Mouse (Mus musculus): ENCODE data around the gene Sox10. TPM values are rescaled to one million over a fixed set of nuclear protein-coding genes. Genes with fewer than 3 reads are reported as not detected.

Gene Sox10
- polyA plus RNA-seq, 1 experiment from 2014 or later, result 0.45 TPM

DNA sequence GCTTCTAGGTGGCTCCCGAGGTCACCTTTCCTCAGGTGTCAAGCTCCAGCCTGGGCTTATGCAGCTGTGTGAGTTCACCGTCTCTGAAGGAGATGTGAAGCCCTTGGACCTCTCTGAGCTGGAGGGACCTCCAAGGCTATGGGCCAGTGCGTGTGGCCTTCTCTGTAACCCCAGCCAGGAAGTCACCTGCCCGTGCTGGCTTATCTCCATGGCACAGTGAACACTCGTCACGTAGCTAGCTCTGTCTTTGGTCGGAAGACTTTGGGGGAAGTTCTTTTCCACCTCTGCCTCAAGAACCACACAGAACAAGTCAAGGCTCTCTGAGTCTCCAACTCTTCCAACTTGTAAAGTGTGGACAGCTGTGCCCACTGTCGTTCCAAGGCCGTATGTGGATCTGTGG lies 29.0 kb upstream of the Sox10 start:
- Histone ChIP-seq H3K27ac (peak overlapping the region; percentile 97), H3K27me3 (no peaks in the 10 kb centered on the region), H3K4me3 (no peak overlapping the region), H3K9me3 (replicated peaks) (no peaks in the 10 kb centered on the region; the same call in 1 of the 2 replicates), H3K4me2 (peak overlapping the region; percentile 49; the same call in 1 of the 2 replicates), H3K9ac (peak overlapping the region; percentile 63; the same call in 1 of the 2 replicates), H3K36me3 (ENCODE audit: poor library complexity, severe bottlenecking) (no peaks in the 10 kb centered on the region), H3K4me1 (peaks cover 38% of the 10 kb centered on the region)
- WGBS, result 85% methylated on average over 9 of the region's 9 CpGs
- ATAC-seq, result 0 out of 2 replicates have a peak, but pooled peaks have one; percentile 2

DNA sequence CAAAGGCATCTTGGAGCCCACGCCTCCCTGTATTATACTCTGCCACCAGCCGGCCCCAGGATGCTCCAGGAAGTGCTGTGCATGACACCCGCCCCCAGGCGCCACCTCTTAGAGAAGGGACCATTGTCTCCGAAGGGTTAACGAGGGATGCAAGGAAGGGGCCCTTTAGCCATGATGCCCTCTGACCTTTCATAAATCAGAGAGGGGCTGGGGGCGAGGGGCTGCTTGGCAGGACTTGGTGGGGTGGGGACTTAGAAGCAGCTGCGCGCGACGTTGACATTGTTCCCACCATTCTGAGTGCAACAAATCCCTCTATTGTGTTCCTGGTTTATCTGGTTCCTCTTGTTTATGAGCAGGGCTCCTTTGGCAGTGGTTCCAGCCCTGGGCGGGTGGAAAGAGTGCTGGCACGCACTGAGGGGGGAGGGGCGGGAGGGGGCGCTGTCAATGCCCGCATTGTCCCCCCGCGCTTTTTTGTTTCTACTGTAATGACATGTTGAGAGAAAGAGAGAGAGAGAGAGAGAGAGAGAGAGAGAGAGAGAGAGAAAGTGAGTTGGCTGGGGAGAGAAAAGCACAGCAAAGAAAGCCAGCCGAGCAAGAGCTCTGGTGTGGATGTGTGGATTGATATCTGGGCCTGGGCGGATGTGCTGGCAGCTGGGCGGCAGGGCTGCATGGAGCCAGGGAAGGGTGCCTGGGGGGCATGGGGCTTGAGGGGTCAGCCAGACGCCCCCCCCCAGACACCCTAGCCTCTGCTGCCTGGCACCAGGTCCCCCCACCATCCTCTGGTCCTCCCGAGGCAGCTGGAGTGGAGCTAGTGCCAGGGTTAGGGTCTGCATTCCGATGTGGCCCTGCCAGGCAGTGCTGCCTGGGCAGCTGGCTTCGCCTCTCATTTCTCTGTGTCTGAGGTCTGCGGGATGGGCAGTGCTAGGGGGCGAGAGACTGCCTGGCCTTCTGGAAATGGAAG lies 28.1 kb upstream of the Sox10 start:
- Histone ChIP-seq H3K4me3 (no peak overlapping the region), H3K27me3 (no peaks in the 10 kb centered on the region), H3K9ac (peak overlapping the region; percentile 63), H3K36me3 (ENCODE audit: poor library complexity, severe bottlenecking) (no peaks in the 10 kb centered on the region), H3K27ac (peak overlapping the region; percentile 97), H3K4me1 (peaks cover 38% of the 10 kb centered on the region), H3K4me2 (peak overlapping the region; percentile 49), H3K9me3 (replicated peaks) (no peaks in the 10 kb centered on the region; the same call in 1 of the 2 replicates)
- WGBS, result 8% methylated on average over 26 of the region's 27 CpGs
- ATAC-seq, result peak; percentile 84

DNA sequence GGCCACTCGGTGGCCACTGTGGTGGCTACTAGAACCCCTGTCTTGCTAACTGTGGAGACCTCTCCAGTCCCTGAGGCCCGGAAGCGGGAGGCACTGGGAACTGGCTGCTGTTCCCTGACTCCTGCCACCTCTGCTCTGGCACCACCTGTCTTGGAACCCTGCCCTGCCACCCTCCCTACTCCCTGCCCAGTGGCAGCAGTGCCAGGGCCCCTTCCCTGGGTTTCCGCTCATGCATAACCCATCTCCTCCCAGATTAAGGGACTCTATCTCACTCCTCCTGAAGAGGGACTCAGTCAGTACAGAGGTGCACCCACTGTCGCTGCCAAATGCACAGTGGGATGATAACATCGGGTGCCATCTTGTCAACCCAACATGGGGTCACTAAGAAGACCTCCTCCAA lies 27.4 kb upstream of the Sox10 start:
- WGBS, result 70% methylated on average over 6 of the region's 6 CpGs
- H3K4me2 ChIP-seq, result peak overlapping the region; percentile 49
- no peak for ATAC-seq

DNA sequence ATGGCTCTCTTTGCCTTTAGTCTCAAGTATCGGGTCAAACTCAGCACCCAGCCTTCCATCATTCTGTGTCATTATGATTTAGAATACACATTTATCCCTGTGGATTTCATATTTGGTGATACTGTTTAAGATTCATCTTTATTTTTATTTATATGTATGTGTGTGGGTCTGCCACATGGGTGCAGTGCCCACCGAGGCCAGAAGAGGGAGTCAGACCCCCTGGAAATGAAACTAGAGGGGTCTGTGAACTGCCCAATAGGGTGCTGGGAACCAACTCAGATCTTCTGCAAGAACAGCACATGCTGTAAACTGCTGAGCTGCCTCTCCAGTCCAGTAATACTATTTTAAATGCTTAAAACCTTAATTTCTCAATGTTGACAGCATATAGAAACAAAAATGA lies 26.4 kb upstream of the Sox10 start:
- no peaks in the 10 kb centered on the region for H3K36me3 ChIP-seq (ENCODE audit: poor library complexity, severe bottlenecking)
- WGBS, result 98% methylated on average over 2 of the region's 2 CpGs
- no peak overlapping the region for H3K4me2 ChIP-seq
- no peak overlapping the region for H3K4me3 ChIP-seq
- H3K27ac ChIP-seq, result no peak overlapping the region
- H3K27me3 ChIP-seq, result no peaks in the 10 kb centered on the region
- peaks cover 38% of the 10 kb centered on the region for H3K4me1 ChIP-seq
- no peak for ATAC-seq
- no peaks in the 10 kb centered on the region; the same call in 1 of the 2 replicates for H3K9me3 ChIP-seq (replicated peaks)
- no peak overlapping the region for H3K9ac ChIP-seq

More for the DNA sequence above, 27.4 kb upstream of the Sox10 start:
- Histone ChIP-seq H3K9ac (no peak overlapping the region), H3K27ac (peak overlapping the region; percentile 97), H3K4me1 (peaks cover 38% of the 10 kb centered on the region), H3K4me3 (no peak overlapping the region), H3K36me3 (ENCODE audit: poor library complexity, severe bottlenecking) (no peaks in the 10 kb centered on the region), H3K9me3 (replicated peaks) (no peaks in the 10 kb centered on the region; the same call in 1 of the 2 replicates), H3K27me3 (no peaks in the 10 kb centered on the region)

DNA sequence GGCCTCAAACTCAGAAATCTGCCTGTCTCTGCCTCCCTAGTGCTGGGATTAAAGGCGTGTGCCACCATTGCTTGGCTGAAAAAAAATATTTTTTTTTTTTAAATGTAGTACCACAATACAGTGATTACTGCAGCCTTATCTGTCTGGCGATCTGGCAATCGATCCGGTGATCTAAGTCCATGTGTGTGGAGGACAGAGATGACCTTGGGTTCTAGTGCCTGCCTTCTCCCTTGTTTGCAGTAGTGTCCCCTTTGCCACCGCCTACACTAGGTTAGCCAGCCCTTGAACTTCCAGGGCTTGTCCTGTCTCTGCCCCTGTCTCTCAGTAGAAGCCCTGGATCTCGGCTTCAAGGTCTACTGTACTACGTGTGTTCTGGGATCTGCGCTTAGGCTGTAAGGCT lies 22.8 kb upstream of the Sox10 start:
- WGBS, result 92% methylated on average over 8 of the region's 8 CpGs
- H3K27ac ChIP-seq, result no peak overlapping the region
- H3K9ac ChIP-seq, result no peak overlapping the region
- H3K27me3 ChIP-seq, result no peaks in the 10 kb centered on the region
- H3K4me1 ChIP-seq, result peaks cover 8% of the 10 kb centered on the region
- H3K4me2 ChIP-seq, result no peak overlapping the region
- no peaks in the 10 kb centered on the region; the same call in 1 of the 2 replicates for H3K9me3 ChIP-seq (replicated peaks)
- ATAC-seq, result no peak
- H3K4me3 ChIP-seq, result no peak overlapping the region
- H3K36me3 ChIP-seq (ENCODE audit: poor library complexity, severe bottlenecking), result no peaks in the 10 kb centered on the region

DNA sequence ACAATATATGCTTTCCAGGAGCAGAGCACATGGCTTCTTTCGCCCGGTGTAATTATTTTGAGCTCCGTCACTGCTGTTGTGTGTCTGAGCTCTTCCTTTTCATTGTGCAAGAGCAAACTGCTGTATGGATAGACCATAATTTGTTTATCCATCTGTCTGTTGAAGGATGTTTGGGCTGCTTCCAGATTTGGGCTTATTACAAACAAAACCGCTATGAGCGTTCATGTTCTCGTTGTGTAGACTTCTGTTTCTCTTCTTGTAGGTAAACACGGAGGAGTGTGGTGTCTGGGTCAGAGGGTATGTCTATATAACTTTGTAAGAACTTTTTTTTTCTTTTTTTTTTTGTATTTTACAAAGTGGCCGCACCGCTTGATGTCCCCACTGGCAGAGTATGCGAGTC lies 20.2 kb upstream of the Sox10 start:
- no peak overlapping the region for H3K4me3 ChIP-seq
- no peak overlapping the region for H3K4me2 ChIP-seq
- 83% methylated on average over 10 of the region's 10 CpGs for WGBS
- H3K9me3 ChIP-seq (replicated peaks), result no peaks in the 10 kb centered on the region
- no peak for ATAC-seq
- H3K27ac ChIP-seq, result no peak overlapping the region
- no peaks in the 10 kb centered on the region for H3K27me3 ChIP-seq
- no peak overlapping the region for H3K9ac ChIP-seq
- H3K4me1 ChIP-seq, result no peaks in the 10 kb centered on the region
- H3K36me3 ChIP-seq (ENCODE audit: poor library complexity, severe bottlenecking), result no peaks in the 10 kb centered on the region

DNA sequence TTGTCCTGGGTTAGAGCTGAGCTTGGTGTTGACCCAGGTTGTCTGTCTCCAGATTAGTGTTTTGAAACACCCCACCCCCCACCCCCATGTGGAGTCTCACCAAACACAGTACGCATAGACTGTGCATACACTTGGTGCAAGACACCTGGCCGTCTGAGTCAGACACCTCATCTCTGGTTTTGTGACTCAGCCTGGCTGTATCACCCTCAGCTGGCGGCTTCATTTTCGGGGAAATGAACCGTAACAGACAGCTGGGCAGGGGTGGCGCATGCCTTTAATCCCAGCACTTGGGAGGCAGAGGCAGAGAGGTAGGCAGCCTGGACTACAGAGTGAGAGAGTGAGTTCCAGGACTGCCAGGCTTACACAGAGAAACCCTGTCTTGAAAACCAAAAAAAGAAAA lies 11.9 kb upstream of the Sox10 start:
- no peak overlapping the region for H3K4me3 ChIP-seq
- no peak overlapping the region for H3K9ac ChIP-seq
- no peak overlapping the region for H3K4me2 ChIP-seq
- WGBS, result 52% methylated on average over 6 of the region's 6 CpGs
- no peak for ATAC-seq
- no peaks in the 10 kb centered on the region for H3K4me1 ChIP-seq
- H3K27me3 ChIP-seq, result 0 out of 2 replicates have a peak, but pooled peaks cover 3% of the 10 kb centered on the region
- H3K9me3 ChIP-seq (replicated peaks), result no peaks in the 10 kb centered on the region
- H3K27ac ChIP-seq, result no peak overlapping the region
- no peaks in the 10 kb centered on the region for H3K36me3 ChIP-seq (ENCODE audit: poor library complexity, severe bottlenecking)

DNA sequence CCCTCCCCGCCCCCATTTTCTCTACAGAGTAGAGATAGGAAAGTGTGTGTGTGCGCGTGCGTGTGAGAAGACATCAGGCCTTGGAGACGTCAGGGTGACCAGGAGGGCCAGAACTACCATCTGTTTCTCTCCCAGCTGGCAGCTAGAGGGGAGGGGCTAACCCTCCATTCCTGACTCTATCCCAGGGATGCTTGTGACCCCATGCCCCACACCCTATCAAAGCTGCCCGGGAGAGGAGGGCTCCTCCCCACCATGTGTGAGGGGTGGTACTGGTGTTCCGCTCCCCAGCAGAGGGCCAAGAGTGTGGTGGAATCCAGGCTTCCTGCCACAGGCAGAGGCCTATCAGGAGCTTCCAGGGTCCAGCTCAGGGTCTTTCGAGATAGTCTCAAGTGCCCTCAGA lies 1.7 kb upstream of the Sox10 start:
- Histone ChIP-seq H3K9ac (no peak overlapping the region), H3K4me3 (no peak overlapping the region), H3K27me3 (peaks cover 48% of the 10 kb centered on the region), H3K36me3 (ENCODE audit: poor library complexity, severe bottlenecking) (no peaks in the 10 kb centered on the region), H3K4me1 (peaks cover 26% of the 10 kb centered on the region; the same call in 1 of the 2 replicates), H3K4me2 (no peak overlapping the region), H3K9me3 (replicated peaks) (no peaks in the 10 kb centered on the region), H3K27ac (no peak overlapping the region)
- 60% methylated on average over 8 of the region's 8 CpGs for WGBS
- ATAC-seq, result peak; percentile 36; the same call in 1 of the 2 replicates

DNA sequence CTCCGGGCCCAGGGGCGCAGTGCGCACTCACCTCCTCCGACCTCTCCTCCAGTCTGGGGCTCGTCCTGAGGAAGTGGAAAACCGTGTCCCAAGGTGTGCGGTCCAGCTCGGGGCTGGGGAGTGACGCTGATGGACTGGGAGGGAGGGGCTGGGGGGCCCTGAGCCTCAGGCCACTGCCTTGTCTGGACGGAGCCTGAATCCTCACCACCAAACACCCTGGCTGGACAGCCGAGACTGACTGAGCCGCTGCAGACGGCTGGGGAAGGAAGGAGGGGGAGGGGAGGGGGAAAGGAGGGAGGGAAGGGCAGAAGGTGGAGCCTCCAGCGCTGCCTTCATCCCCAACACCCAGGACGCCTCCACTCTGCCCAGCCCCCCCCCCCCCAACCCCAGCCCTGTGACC lies 789 bp downstream of the Sox10 start:
- WGBS, result 8% methylated on average over 13 of the region's 15 CpGs
- Histone ChIP-seq H3K4me1 (peaks cover 26% of the 10 kb centered on the region; the same call in 1 of the 2 replicates), H3K4me2 (no peak overlapping the region), H3K36me3 (ENCODE audit: poor library complexity, severe bottlenecking) (no peaks in the 10 kb centered on the region), H3K27me3 (peaks cover 62% of the 10 kb centered on the region), H3K27ac (no peak overlapping the region), H3K4me3 (no peak overlapping the region), H3K9me3 (replicated peaks) (no peaks in the 10 kb centered on the region), H3K9ac (no peak overlapping the region)
- ATAC-seq, result no peak

DNA sequence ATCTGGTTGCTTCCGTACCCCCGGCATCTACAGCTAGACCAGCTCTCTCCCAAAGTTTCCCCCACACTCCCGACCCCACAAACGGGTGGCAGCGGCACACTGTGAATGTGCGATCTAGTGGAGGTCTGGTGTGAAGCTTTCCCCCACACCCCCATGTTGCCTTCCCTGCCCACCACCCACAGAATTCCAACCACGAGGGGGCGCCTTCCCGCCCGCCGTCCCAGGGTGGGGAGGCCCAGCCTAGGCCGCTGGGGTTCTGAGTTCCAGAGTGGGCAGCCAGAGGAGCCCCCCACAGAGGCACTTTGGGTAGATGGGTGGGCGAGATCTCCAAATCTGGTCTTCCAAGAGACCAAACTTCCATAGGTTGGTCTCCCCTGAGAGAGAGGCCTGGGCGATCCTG lies 2.2 kb downstream of the Sox10 start:
- H3K27ac ChIP-seq, result no peak overlapping the region
- H3K36me3 ChIP-seq (ENCODE audit: poor library complexity, severe bottlenecking), result no peaks in the 10 kb centered on the region
- H3K4me1 ChIP-seq, result peaks cover 26% of the 10 kb centered on the region; the same call in 1 of the 2 replicates
- H3K27me3 ChIP-seq, result peaks cover 63% of the 10 kb centered on the region
- WGBS, result 50% methylated on average over 14 of the region's 14 CpGs
- H3K4me2 ChIP-seq, result no peak overlapping the region
- no peak overlapping the region for H3K4me3 ChIP-seq
- H3K9ac ChIP-seq, result no peak overlapping the region
- no peaks in the 10 kb centered on the region for H3K9me3 ChIP-seq (replicated peaks)
- no peak for ATAC-seq

DNA sequence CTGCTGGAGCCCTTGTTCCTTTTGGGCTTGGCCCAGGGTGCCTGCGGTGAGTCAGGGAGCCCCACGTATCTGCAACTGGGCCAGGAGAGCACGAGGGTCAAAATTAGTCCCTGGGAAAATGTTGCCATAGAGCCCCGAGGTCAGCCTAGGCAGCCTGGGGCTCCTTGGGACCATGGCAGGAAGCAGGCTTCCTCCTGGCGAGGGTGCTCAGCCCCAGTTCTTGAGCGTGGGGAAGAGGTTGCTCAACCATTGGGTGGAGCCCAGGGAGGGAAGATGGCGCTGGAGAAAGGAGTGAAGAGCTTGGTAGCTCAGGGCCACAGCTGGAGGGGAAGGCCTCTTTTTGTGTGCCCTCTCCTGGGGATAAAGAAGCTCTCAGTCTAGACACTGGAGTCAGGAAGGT lies 2.7 kb downstream of the Sox10 start:
- Histone ChIP-seq H3K4me1 (peaks cover 26% of the 10 kb centered on the region; the same call in 1 of the 2 replicates), H3K36me3 (ENCODE audit: poor library complexity, severe bottlenecking) (no peaks in the 10 kb centered on the region), H3K4me3 (no peak overlapping the region), H3K27me3 (peaks cover 63% of the 10 kb centered on the region), H3K4me2 (no peak overlapping the region), H3K9ac (no peak overlapping the region), H3K27ac (no peak overlapping the region), H3K9me3 (replicated peaks) (no peaks in the 10 kb centered on the region)
- 73% methylated on average over 7 of the region's 7 CpGs for WGBS
- no peak for ATAC-seq

DNA sequence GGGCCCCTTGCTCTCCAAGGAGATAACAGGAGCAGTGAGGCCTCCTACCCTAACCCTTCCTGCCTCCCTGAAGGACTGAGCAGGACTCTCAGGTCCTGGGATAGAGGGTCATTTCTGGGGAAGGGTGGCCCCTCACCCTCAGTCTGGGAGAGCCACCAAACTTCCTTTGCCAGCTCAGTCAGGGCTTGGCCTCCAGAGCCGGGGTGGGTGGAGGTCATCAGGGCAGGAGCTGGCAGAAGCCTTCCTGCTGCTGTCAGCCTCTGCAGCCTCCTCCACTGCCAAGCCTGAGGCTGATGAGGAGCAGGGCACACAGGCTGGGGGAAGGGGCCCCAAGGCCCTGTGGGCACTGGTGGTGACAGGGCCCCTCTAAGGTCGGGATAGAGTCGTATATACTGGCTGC lies 9.5 kb downstream of the Sox10 start:
- Histone ChIP-seq H3K4me1 (peaks cover 30% of the 10 kb centered on the region), H3K9ac (0 out of 2 replicates have a peak overlapping the region, but pooled peaks have one; percentile 3), H3K27me3 (peaks cover 7% of the 10 kb centered on the region), H3K9me3 (replicated peaks) (no peaks in the 10 kb centered on the region), H3K27ac (no peak overlapping the region), H3K4me2 (no peak overlapping the region), H3K4me3 (no peak overlapping the region), H3K36me3 (ENCODE audit: poor library complexity, severe bottlenecking) (peaks cover 32% of the 10 kb centered on the region)
- 36% methylated on average over 3 of the region's 3 CpGs for WGBS
- ATAC-seq, result no peak
